Mouse (Mus musculus) embryo, embryonic 10.5 days (tissue): ENCODE results near the gene Kcne3.
A peak's percentile ranks its signal among the peaks of the same experiment; 100 is the strongest.

Experiments used
- DNase-seq: peaks from one replicate; pipeline ENCODE4 v3.0.0-alpha.2; 2015; ENCODE audit warnings: low spot score

Gene Kcne3

DNA sequence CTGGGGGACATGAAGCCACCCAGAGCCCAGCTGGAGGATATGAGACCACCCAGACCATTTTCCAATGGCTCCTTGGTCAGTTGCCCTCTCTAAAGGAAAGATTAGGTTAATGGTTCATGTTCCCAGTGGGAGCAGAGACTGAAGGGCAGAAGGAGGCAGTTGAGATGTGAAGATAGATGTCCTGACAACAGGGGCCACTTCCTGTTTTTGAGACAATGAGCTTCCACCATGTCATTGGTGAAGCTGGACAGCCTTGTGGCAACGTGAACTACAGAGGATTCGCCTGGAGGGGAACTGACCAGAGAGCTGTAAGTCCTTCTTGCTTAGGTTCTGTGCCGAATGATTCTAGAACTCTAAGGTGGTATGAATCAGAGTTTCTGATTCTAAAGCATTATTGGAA is at the start of gene Kcne3:
Gene Kcne3 (plus strand): TSS at position 234 of the 400 bp plus-strand sequence.
- no peak for DNase-seq

- no peak for DNase-seq
These were observed 49.8 kb upstream of the Kcne3 start for GRCm38 (mm10) chr7:100126514-100126913.

DNA sequence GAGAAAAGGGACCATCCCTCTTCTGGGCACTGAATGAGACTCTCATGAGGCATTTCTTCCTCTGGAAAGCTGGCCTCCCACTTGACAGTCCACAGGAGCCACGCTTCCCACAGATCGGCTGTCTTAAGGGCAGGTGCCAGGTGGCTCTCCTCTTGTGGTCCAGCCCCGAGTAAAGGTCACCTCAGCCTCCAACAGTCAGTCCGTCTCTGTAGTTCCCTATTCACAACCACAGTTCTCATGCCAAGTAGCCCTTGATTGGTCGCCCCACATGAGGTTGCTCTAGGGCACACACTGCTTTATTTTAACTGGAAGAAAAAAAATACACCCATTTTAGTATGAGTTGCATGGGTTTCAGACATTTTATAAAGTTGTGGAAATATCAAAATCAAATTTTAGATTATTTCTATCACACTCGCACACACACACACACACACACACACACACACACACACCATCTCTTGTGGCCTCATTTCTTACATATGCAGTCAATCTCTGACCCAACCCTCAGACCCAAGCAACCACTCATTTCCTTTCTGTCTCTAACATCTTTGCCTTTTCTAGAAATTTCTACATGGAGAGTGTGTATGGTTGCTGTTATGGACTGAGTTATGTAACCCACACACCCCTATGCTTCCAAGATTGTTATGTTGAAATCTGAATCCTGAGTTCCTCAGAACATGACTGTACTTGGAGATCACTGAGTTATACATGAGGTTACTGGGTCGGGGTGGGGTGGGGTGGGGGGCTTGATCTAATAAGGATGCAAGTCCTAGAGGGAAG is 47.9 kb upstream of the Kcne3 start:
- DNase-seq: no peak

DNA sequence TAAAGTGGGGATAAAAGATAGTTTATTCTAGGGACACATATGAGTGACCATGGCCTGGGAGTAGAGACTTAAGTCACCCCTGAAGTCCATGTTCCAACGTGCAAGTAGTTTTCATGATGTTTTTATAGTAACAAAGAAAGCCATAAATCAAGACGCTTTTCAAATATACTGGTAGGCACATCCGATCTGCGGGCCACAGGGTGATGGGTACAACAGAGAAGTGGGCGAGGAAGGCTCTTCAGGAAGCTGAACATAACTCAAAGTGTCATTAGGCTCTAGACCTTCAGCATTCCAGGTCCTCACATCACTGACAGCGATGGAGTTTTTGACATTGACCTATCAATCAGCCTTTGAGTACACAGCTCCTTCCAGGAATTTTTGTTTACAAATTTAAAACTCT is 45.7 kb upstream of the Kcne3 start:
- no peak for DNase-seq

GRCm38 (mm10) chr7:100132379-100132778 is 43.9 kb upstream of the Kcne3 start:
- DNase-seq: no peak

GRCm38 (mm10) chr7:100137038-100137437 is 39.3 kb upstream of the Kcne3 start:
- no peak for DNase-seq

DNA sequence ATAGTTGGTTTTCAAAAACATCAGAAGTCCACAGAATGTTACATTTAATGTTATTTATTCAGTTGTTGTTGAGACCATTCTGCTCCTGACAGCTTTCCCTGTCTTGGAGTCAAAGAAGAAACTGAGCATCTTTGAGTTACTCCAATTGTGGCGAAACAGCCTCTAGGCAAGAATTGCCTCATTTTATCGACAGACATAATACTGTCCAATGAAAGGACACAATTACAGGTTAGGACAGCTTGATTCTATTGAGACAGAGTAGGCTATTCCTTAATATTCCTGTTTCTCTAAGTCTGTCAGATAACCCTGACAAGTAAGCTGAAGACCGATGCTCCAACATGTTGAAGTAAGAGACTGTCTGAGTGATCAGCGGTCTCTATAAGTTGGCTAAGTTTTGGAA is 38.2 kb upstream of the Kcne3 start:
- no peak for DNase-seq

DNA sequence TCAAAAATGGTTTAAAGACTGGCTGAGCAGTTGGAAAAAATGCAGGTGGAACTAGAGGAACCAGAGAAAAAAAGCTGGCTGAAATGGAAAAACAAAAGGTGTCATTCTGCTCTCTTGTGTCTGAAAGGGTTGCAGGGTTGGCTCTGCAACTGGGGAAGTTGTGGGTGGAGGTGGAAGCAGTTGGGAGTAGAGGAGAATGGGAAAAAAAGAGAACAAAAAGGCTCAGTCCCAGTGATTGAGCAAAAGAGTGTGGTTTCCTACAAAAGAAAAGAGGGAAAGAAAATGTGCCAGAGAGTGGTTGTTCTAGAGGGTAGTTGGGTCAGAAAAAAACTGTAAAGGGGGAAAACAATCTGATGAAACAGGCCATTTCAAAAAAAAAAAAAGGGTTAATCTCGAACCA is 35.7 kb upstream of the Kcne3 start:
- DNase-seq: no peak

- DNase-seq: no peak
These were observed 27.7 kb upstream of the Kcne3 start for GRCm38 (mm10) chr7:100148586-100148985.

GRCm38 (mm10) chr7:100150086-100150485 is 26.2 kb upstream of the Kcne3 start:
- DNase-seq: no peak

- no peak for DNase-seq
These were observed 25.7 kb upstream of the Kcne3 start for GRCm38 (mm10) chr7:100150626-100151025.

DNA sequence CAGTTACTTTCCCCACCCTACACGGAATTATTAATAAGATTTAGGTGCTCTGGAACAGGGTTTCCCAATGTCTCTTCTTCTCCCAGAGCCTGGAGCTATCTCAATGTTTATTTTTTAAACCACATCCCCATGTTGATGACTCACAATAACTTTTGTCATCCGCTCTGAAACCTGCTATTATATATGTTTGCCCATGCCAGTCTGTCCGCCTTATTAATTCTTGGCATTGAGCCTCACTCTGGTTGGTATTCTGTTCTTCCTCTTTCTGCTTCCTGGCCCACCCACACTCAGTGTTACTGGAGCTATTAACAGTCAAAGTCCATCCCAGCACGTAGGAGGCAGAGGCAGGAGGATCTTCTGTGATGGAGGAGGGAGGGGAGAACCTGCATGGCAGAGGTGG is 18.6 kb upstream of the Kcne3 start:
- no peak for DNase-seq

- peak; percentile 91 for DNase-seq
These were observed 17.0 kb upstream of the Kcne3 start, which contains the start of gene Lipt2 for GRCm38 (mm10) chr7:100159105-100159841. TSS of gene Lipt2 (plus strand) at chr7:100159277.

GRCm38 (mm10) chr7:100160006-100160405 is 16.3 kb upstream of the Kcne3 start:
- no peak for DNase-seq

DNA sequence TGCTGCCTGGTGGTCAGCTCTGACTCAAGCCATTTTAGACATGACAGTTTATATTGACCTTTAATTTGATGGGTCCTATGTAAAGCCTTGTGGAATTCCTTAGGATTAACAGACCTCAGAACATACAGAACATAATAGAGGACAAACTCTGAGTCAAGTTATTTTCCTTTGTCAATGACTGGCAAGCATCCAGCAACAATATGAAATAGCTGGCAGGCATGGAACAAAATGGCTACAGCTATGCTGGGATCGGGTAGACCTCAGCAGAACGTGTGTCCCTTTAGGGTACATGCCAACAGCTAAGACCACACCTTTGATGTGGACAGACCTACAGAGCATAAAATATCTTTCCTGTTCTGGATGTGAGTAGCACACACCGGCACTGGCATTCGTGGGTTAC is 12.8 kb upstream of the Kcne3 start:
- DNase-seq: no peak

GRCm38 (mm10) chr7:100168654-100169053 is 7.6 kb upstream of the Kcne3 start:
- DNase-seq: no peak

DNA sequence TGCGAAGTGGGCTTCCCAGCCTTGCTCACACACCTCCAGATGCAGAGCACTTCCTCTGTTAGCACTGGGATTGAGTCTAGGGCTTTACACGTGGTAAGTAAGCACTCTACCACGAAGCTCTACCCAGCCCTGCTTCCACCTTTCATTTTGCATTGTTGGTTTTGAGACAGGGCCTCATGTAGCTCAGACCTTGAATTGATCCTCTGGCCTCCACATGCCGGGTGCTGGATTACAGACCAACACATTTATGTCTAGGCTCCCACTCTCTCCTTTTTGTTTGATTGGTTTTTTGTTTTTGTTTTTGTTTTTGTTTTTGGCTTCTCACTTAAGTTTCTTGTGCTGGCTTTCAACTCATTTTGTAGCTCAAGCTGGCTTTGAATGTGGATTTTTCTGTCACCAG is 5.5 kb upstream of the Kcne3 start:
- no peak for DNase-seq

DNA sequence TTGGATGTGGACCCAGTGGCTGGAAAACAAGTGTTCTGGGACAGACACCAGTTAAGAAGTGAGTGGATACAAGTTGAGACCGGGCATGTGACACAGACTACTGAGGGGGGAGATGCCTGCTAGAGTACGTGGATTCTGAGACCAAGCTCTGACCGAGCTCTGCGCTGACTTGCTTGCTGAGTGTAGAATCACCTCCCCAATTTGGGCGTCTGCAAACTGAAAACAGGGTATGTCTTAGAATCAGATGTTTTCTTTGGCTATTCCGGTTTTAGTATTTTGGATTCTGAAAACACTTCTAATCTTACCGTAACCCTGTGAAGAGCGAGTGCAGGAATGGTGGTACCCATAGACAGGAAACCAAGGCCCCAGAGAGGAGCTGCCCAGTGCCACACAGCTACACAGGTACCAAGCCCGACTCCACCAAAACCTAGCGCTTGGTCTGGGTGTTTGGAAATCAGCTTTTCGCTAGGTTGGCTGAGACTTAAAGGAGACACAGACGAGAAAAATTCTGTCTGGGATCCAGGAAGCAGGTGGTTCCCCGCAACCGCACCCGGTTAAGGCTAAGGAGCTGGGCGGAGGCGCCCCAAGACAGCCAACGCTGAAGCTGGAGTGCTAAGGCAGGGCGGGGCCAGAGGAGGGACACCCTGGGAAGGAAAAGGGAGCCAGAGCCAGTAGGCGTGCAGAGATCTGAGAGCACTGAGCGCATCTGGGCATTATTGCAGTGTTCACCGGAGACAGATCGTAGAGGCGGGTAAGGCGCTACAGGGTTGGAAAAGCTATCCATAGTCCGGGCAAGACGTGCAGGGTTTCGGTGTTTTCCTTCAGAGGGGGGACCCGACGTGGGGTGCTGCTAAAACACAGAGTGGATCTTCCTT is 2.0 kb downstream of the Kcne3 start:
- peak; percentile 70 for DNase-seq

DNA sequence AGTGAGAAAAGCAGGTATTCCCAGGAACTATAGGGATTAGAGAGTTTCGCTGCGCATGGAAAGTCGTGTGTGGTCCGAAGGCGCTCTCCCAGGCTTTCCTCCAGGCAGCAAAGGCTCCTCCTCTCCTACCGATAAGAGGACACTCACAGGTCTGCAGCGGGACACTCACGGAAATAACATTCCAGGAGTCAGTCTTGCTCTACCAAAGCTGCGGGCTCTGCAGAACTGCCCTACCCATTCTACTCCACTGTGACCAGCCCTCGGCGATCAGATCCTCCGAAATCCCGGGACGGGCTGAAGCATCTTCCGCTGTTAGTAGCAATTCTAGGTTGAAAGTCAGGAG is 2.6 kb downstream of the Kcne3 start:
- DNase-seq: peak; percentile 46

- DNase-seq: no peak
These were observed 3.1 kb downstream of the Kcne3 start for GRCm38 (mm10) chr7:100179394-100179793.

DNA sequence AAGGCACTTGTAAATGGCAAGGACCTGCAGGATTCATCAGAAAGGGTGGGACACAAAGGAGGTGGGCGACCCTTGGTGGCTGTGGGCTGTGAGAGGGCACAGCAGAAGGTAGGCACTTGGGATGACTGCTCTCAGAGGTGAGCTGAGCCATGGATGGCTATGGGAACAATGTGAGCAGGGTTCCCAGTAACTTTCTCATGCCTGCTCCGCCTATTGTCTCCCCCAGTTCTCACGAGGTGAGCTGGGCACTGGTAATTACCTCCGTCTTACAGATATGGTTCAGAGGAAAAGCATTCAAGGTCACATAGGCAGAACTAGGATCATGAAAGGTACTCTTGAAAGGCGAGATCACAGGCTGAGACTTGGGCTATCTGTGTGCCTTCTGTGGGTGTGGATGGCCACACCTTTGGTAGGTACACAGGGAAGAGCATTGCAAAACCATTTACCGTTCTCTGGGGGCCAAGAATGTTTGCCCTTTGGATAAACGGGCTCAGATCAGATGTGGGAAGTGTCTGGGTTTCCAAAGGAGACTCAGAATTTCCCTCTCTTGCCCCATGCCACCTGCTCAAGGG is 3.6 kb downstream of the Kcne3 start:
- DNase-seq: no peak

DNA sequence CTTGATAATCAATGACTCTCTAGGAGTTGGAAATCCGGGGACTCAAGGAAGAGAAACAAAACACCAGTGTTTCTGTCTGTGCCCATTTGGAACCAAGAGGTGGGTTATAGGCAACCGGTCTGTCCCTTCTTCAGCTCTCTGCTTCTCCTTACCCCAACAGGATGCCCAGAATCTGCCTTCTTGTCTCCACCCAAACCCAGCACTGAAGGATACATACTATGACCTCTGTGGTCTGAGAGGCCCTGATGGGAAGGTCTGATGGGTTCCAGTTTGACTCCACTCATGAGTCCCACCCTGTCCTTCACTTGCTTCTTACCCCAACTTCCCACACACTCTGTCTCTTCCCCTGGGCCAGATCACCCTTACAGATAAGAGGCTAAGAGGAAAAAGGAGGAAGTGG is 4.9 kb downstream of the Kcne3 start:
- DNase-seq: no peak
